Mouse (Mus musculus): Measurements from ENCODE around the gene Pigc. TPM values are rescaled to one million over a fixed set of nuclear protein-coding genes. Genes with fewer than 3 reads are reported as not detected.

Pigc gene
- polyA plus RNA-seq, 1 experiment from 2014 or later: 35.7 TPM

GRCm38 (mm10) chr1:162004518-162004780, 35.5 kb downstream of the Pigc start:
- Histone ChIP-seq H3K4me3 (replicated peaks; ENCODE audit: low read length) (no peak overlapping the region), H3K9ac (replicated peaks; ENCODE audit: low read depth, low read length) (no peak overlapping the region), H3K4me1 (replicated peaks; ENCODE audit: control insufficient read depth, insufficient read depth, low read length) (peaks cover 7% of the 10 kb centered on the region; the same call in 1 of the 2 replicates), H3K9me3 (ENCODE audit: control insufficient read depth, low read length) (no peaks in the 10 kb centered on the region), H3K27me3 (replicated peaks; ENCODE audit: control insufficient read depth, insufficient read depth, low read length) (no peaks in the 10 kb centered on the region), H3K27ac (ENCODE audit: low read length) (no peak overlapping the region), H3K36me3 (ENCODE audit: control insufficient read depth, insufficient read depth) (no peaks in the 10 kb centered on the region), H3K4me2 (ENCODE audit: low read length) (no peak overlapping the region)
- no peak for ATAC-seq
- WGBS: 18% methylated on average over 7 of the region's 7 CpGs

GRCm38 (mm10) chr1:162004821-162005770, 36.1 kb downstream of the Pigc start:
- no peak overlapping the region for H3K9ac ChIP-seq (replicated peaks; ENCODE audit: low read depth, low read length)
- no peak for ATAC-seq
- no peaks in the 10 kb centered on the region for H3K9me3 ChIP-seq (ENCODE audit: control insufficient read depth, low read length)
- H3K4me3 ChIP-seq (replicated peaks; ENCODE audit: low read length): no peak overlapping the region
- peaks cover 5% of the 10 kb centered on the region; the same call in 1 of the 2 replicates for H3K4me1 ChIP-seq (replicated peaks; ENCODE audit: control insufficient read depth, insufficient read depth, low read length)
- WGBS: 57% methylated on average over 23 of the region's 23 CpGs
- no peaks in the 10 kb centered on the region for H3K36me3 ChIP-seq (ENCODE audit: control insufficient read depth, insufficient read depth)
- no peak overlapping the region for H3K4me2 ChIP-seq (ENCODE audit: low read length)
- H3K27ac ChIP-seq (ENCODE audit: low read length): no peak overlapping the region
- H3K27me3 ChIP-seq (replicated peaks; ENCODE audit: control insufficient read depth, insufficient read depth, low read length): no peaks in the 10 kb centered on the region

- ATAC-seq: no peak
- WGBS: 88% methylated on average over 9 of the region's 9 CpGs
Measured at GRCm38 (mm10) chr1:162006109-162006508, 37.1 kb downstream of the Pigc start.

GRCm38 (mm10) chr1:162008208-162008607, 39.2 kb downstream of the Pigc start:
- H3K36me3 ChIP-seq (ENCODE audit: control insufficient read depth, insufficient read depth): peaks cover 4% of the 10 kb centered on the region; the same call in 1 of the 2 replicates
- no peak overlapping the region for H3K27ac ChIP-seq (ENCODE audit: low read length)
- H3K27me3 ChIP-seq (replicated peaks; ENCODE audit: control insufficient read depth, insufficient read depth, low read length): no peaks in the 10 kb centered on the region
- WGBS: 70% methylated on average over 4 of the region's 4 CpGs
- H3K4me3 ChIP-seq (replicated peaks; ENCODE audit: low read length): no peak overlapping the region
- no peak for ATAC-seq
- H3K4me1 ChIP-seq (replicated peaks; ENCODE audit: control insufficient read depth, insufficient read depth, low read length): peaks cover 3% of the 10 kb centered on the region; the same call in 1 of the 2 replicates
- no peak overlapping the region for H3K4me2 ChIP-seq (ENCODE audit: low read length)
- H3K9me3 ChIP-seq (ENCODE audit: control insufficient read depth, low read length): no peaks in the 10 kb centered on the region
- H3K9ac ChIP-seq (replicated peaks; ENCODE audit: low read depth, low read length): no peak overlapping the region

More at GRCm38 (mm10) chr1:162006109-162006508, 37.1 kb downstream of the Pigc start:
- Histone ChIP-seq H3K4me2 (ENCODE audit: low read length) (no peak overlapping the region), H3K27me3 (replicated peaks; ENCODE audit: control insufficient read depth, insufficient read depth, low read length) (no peaks in the 10 kb centered on the region), H3K9ac (replicated peaks; ENCODE audit: low read depth, low read length) (no peak overlapping the region), H3K9me3 (ENCODE audit: control insufficient read depth, low read length) (no peaks in the 10 kb centered on the region), H3K36me3 (ENCODE audit: control insufficient read depth, insufficient read depth) (peaks cover 4% of the 10 kb centered on the region; the same call in 1 of the 2 replicates), H3K4me3 (replicated peaks; ENCODE audit: low read length) (no peak overlapping the region), H3K4me1 (replicated peaks; ENCODE audit: control insufficient read depth, insufficient read depth, low read length) (peaks cover 3% of the 10 kb centered on the region; the same call in 1 of the 2 replicates), H3K27ac (ENCODE audit: low read length) (no peak overlapping the region)

GRCm38 (mm10) chr1:162008631-162009067, 39.7 kb downstream of the Pigc start:
- Histone ChIP-seq H3K4me3 (replicated peaks; ENCODE audit: low read length) (no peak overlapping the region), H3K9ac (replicated peaks; ENCODE audit: low read depth, low read length) (no peak overlapping the region), H3K4me2 (ENCODE audit: low read length) (no peak overlapping the region), H3K9me3 (ENCODE audit: control insufficient read depth, low read length) (no peaks in the 10 kb centered on the region), H3K27ac (ENCODE audit: low read length) (no peak overlapping the region), H3K4me1 (replicated peaks; ENCODE audit: control insufficient read depth, insufficient read depth, low read length) (peaks cover 3% of the 10 kb centered on the region; the same call in 1 of the 2 replicates), H3K27me3 (replicated peaks; ENCODE audit: control insufficient read depth, insufficient read depth, low read length) (no peaks in the 10 kb centered on the region), H3K36me3 (ENCODE audit: control insufficient read depth, insufficient read depth) (peaks cover 4% of the 10 kb centered on the region; the same call in 1 of the 2 replicates)
- 48% methylated on average over 8 of the region's 8 CpGs for WGBS
- ATAC-seq: no peak

GRCm38 (mm10) chr1:162009086-162009485, 40.1 kb downstream of the Pigc start:
- H3K4me2 ChIP-seq (ENCODE audit: low read length): no peak overlapping the region

GRCm38 (mm10) chr1:162011523-162012245, 42.7 kb downstream of the Pigc start:
- no peak overlapping the region for H3K9ac ChIP-seq (replicated peaks; ENCODE audit: low read depth, low read length)
- no peak overlapping the region for H3K27ac ChIP-seq (ENCODE audit: low read length)
- ATAC-seq: no peak
- 80% methylated on average over 16 of the region's 16 CpGs for WGBS
- H3K4me3 ChIP-seq (replicated peaks; ENCODE audit: low read length): no peak overlapping the region
- no peak overlapping the region for H3K4me2 ChIP-seq (ENCODE audit: low read length)
- H3K36me3 ChIP-seq (ENCODE audit: control insufficient read depth, insufficient read depth): peaks cover 4% of the 10 kb centered on the region; the same call in 1 of the 2 replicates
- H3K9me3 ChIP-seq (ENCODE audit: control insufficient read depth, low read length): no peaks in the 10 kb centered on the region
- no peaks in the 10 kb centered on the region for H3K4me1 ChIP-seq (replicated peaks; ENCODE audit: control insufficient read depth, insufficient read depth, low read length)
- H3K27me3 ChIP-seq (replicated peaks; ENCODE audit: control insufficient read depth, insufficient read depth, low read length): no peaks in the 10 kb centered on the region

More at GRCm38 (mm10) chr1:162009086-162009485, 40.1 kb downstream of the Pigc start:
- Histone ChIP-seq H3K9me3 (ENCODE audit: control insufficient read depth, low read length) (no peaks in the 10 kb centered on the region), H3K27me3 (replicated peaks; ENCODE audit: control insufficient read depth, insufficient read depth, low read length) (no peaks in the 10 kb centered on the region), H3K4me1 (replicated peaks; ENCODE audit: control insufficient read depth, insufficient read depth, low read length) (peaks cover 2% of the 10 kb centered on the region; the same call in 1 of the 2 replicates), H3K4me3 (replicated peaks; ENCODE audit: low read length) (no peak overlapping the region), H3K27ac (ENCODE audit: low read length) (no peak overlapping the region), H3K9ac (replicated peaks; ENCODE audit: low read depth, low read length) (no peak overlapping the region), H3K36me3 (ENCODE audit: control insufficient read depth, insufficient read depth) (peaks cover 4% of the 10 kb centered on the region; the same call in 1 of the 2 replicates)
- ATAC-seq: no peak
- WGBS: 80% methylated on average over 8 of the region's 8 CpGs

GRCm38 (mm10) chr1:162013561-162013960, 44.6 kb downstream of the Pigc start:
- H3K27me3 ChIP-seq (replicated peaks; ENCODE audit: control insufficient read depth, insufficient read depth, low read length): no peaks in the 10 kb centered on the region
- no peak overlapping the region for H3K27ac ChIP-seq (ENCODE audit: low read length)
- 90% methylated on average over 4 of the region's 4 CpGs for WGBS
- no peak overlapping the region for H3K4me2 ChIP-seq (ENCODE audit: low read length)
- H3K9me3 ChIP-seq (ENCODE audit: control insufficient read depth, low read length): no peaks in the 10 kb centered on the region
- H3K4me1 ChIP-seq (replicated peaks; ENCODE audit: control insufficient read depth, insufficient read depth, low read length): no peaks in the 10 kb centered on the region
- H3K36me3 ChIP-seq (ENCODE audit: control insufficient read depth, insufficient read depth): peaks cover 4% of the 10 kb centered on the region; the same call in 1 of the 2 replicates
- no peak overlapping the region for H3K4me3 ChIP-seq (replicated peaks; ENCODE audit: low read length)
- no peak overlapping the region for H3K9ac ChIP-seq (replicated peaks; ENCODE audit: low read depth, low read length)
- no peak for ATAC-seq

- Histone ChIP-seq H3K27me3 (replicated peaks; ENCODE audit: control insufficient read depth, insufficient read depth, low read length) (no peaks in the 10 kb centered on the region), H3K4me1 (replicated peaks; ENCODE audit: control insufficient read depth, insufficient read depth, low read length) (no peaks in the 10 kb centered on the region), H3K4me3 (replicated peaks; ENCODE audit: low read length) (no peak overlapping the region), H3K9me3 (ENCODE audit: control insufficient read depth, low read length) (no peaks in the 10 kb centered on the region), H3K36me3 (ENCODE audit: control insufficient read depth, insufficient read depth) (peaks cover 4% of the 10 kb centered on the region; the same call in 1 of the 2 replicates), H3K27ac (ENCODE audit: low read length) (no peak overlapping the region), H3K4me2 (ENCODE audit: low read length) (no peak overlapping the region), H3K9ac (replicated peaks; ENCODE audit: low read depth, low read length) (no peak overlapping the region)
- ATAC-seq: no peak
- 61% methylated on average over 8 of the region's 8 CpGs for WGBS
Measured at GRCm38 (mm10) chr1:162015247-162015862, 46.4 kb downstream of the Pigc start.
